Mouse (Mus musculus): Measurements from ENCODE around the gene Ccne1.

DNA sequence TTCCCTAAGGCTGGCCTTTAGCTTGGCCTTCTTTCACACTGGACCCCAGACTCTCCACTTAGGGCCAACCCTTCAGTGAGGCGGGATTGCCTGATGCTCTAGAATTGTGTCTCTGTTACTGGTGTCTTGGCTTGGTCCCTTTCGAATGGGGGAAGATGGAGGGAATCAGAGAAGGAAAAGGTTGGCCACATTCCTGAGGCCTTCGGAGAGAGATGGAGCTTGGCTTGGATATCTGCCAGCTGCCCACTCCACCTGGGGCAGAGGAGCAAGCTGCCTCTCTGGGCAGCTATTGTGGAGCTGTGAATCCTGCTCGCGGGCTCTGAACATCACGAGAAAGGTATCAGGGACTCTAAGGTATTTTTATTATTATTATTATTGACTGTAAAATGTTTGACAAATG lies 22.2 kb upstream of the Ccne1 start:
- no peak for TF ChIP-seq CTCF (IDR thresholded peaks at IDR 0.05; ENCODE audit: low read depth, low read length)
- no peak for TF ChIP-seq POLR2A (IDR thresholded peaks at IDR 0.05; ENCODE audit: borderline replicate concordance, low read depth, low read length)
